Mouse (Mus musculus) intestine, postnatal 0 days (tissue): Measurements from ENCODE around the gene Ecsit. TPM values are rescaled to one million over a fixed set of nuclear protein-coding genes. Genes with fewer than 3 reads are reported as not detected.

Source experiments
- ATAC-seq: fragments of 200-750 bp; cut with Nextera tagmentation; 2 replicates; pipeline ENCODE4 v1.8.0; 2017; ENCODE audit warnings: mild to moderate bottlenecking, moderate TSS enrichment, moderate library complexity
- H3K27ac ChIP-seq: fragments of 300-500 bp; sonication (generic); 2 replicates; pipeline ENCODE4 v1.5.1; 2014; ENCODE audit warnings: mild to moderate bottlenecking, low read depth, low read length, moderate library complexity
- H3K27me3 ChIP-seq: fragments of 300-500 bp; sonication (generic); replicated peaks from 2 replicates; pipeline ENCODE4 v1.6.1; 2014; ENCODE audit warnings: low read length, mixed read lengths; ENCODE audit not compliant: control insufficient read depth, insufficient read depth
- H3K36me3 ChIP-seq: fragments of 300-500 bp; sonication (generic); 2 replicates; pipeline ENCODE4 v1.6.1; 2014; ENCODE audit warnings: mild to moderate bottlenecking, moderate library complexity; ENCODE audit not compliant: control insufficient read depth, insufficient read depth
- H3K4me1 ChIP-seq: fragments of 300-500 bp; sonication (generic); replicated peaks from 2 replicates; pipeline ENCODE4 v1.6.1; 2014; ENCODE audit warnings: antibody characterized with exemption, low read length, mixed read lengths; ENCODE audit not compliant: control insufficient read depth, insufficient read depth
- H3K4me2 ChIP-seq: fragments of 300-500 bp; sonication (generic); replicated peaks from 2 replicates; pipeline ENCODE4 v1.6.1; 2014; ENCODE audit warnings: low read depth, mild to moderate bottlenecking, moderate library complexity
- H3K4me3 ChIP-seq: fragments of 300-500 bp; sonication (generic); 2 replicates; pipeline ENCODE4 v1.5.1; 2014; ENCODE audit warnings: low read depth, low read length
- H3K9ac ChIP-seq: fragments of 300-500 bp; sonication (generic); 2 replicates; pipeline ENCODE4 v1.6.1; 2014; ENCODE audit warnings: mild to moderate bottlenecking, low read depth, low read length
- H3K9me3 ChIP-seq: fragments of 300-500 bp; sonication (generic); 2 replicates; pipeline ENCODE4 v1.6.1; 2016; ENCODE audit warnings: mixed run types; ENCODE audit not compliant: control insufficient read depth
- CTCF ChIP-seq: sonication (generic); IDR thresholded peaks from 2 replicates; pipeline ENCODE4 v1.5.1; 2016; ENCODE audit warnings: low read depth, mild to moderate bottlenecking, control low read depth, antibody characterized with exemption, moderate library complexity
- WGBS: fragments of 180-500 bp; shearing (Covaris S2); extraction: QIAGEN DNeasy Blood & Tissue Kit; methylation state at CpG from one replicate; pipeline ENCODE4 v1.1.7; 2014; 5-methylcytosine and 5-hydroxymethylcytosine counted together
- polyA plus RNA-seq: library from polyadenylated mRNA; unstranded; fragments of >200 nt; fragmentation: Nextera tagmentation; extraction: Ambion mirVana; gene quantifications from 2 replicates; pipeline ENCODE4 v1.2.1, GENCODE M21; 2015

Ecsit gene
- polyA plus RNA-seq, 1 experiment from 2014 or later = 23.8 TPM

GRCm38 (mm10) chr9:22124169-22124568 is 38.9 kb upstream of the Ecsit start:
- Histone ChIP-seq H3K9me3 (no peaks in the 10 kb centered on the region), H3K4me2 (no peak overlapping the region), H3K4me1 (no peaks in the 10 kb centered on the region), H3K4me3 (no peak overlapping the region), H3K27ac (no peak overlapping the region), H3K9ac (no peak overlapping the region), H3K36me3 (no peaks in the 10 kb centered on the region; the same call in 1 of the 2 replicates), H3K27me3 (no peaks in the 10 kb centered on the region)
- 91% methylated on average over 3 of the region's 3 CpGs for WGBS
- ATAC-seq = no peak
- TF ChIP-seq CTCF = no peak

DNA sequence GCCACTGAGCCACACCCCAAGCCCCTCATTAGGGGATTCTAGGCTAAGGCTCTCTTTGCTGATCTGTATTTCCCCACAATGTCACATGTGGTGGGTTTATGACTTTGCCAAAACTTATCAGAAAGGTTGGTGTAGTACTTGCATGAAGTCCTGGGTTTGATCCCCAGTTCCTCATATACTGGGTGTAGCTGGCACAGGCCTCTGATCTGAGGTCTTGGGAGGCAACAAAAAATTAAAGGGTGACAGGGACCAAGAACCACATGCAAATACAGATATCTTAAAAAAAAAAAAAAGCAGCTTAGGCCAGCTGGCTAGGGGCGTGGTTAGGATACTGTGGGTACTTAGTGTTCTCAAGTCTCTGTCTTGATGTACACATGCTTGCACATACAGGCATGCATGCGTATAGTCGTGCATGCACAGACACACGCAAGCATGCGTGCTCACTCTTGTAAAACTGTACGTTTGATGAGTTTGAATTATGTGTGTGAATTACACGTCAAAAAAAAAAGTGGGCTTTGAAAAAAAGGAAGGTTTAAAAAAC is 37.9 kb upstream of the Ecsit start:
- H3K36me3 ChIP-seq = no peaks in the 10 kb centered on the region; the same call in 1 of the 2 replicates
- H3K27me3 ChIP-seq = no peaks in the 10 kb centered on the region
- WGBS = 82% methylated on average over 7 of the region's 7 CpGs
- no peak for TF ChIP-seq CTCF
- no peak overlapping the region for H3K4me2 ChIP-seq
- no peak overlapping the region for H3K9ac ChIP-seq
- H3K9me3 ChIP-seq = no peaks in the 10 kb centered on the region
- H3K4me3 ChIP-seq = no peak overlapping the region
- no peak overlapping the region for H3K27ac ChIP-seq
- no peaks in the 10 kb centered on the region for H3K4me1 ChIP-seq
- no peak for ATAC-seq

- Histone ChIP-seq H3K4me1 (no peaks in the 10 kb centered on the region), H3K36me3 (no peaks in the 10 kb centered on the region), H3K9me3 (no peaks in the 10 kb centered on the region), H3K4me2 (no peak overlapping the region), H3K9ac (no peak overlapping the region), H3K27ac (no peak overlapping the region), H3K27me3 (no peaks in the 10 kb centered on the region), H3K4me3 (no peak overlapping the region)
- ATAC-seq = no peak
- no peak for TF ChIP-seq CTCF
- WGBS = 72% methylated on average over 3 of the region's 3 CpGs
These were observed 36.8 kb upstream of the Ecsit start for GRCm38 (mm10) chr9:22122005-22122404.

GRCm38 (mm10) chr9:22121545-22121944 is 36.3 kb upstream of the Ecsit start:
- no peak overlapping the region for H3K27ac ChIP-seq
- no peak overlapping the region for H3K9ac ChIP-seq
- H3K4me3 ChIP-seq = no peak overlapping the region
- no peak for TF ChIP-seq CTCF
- H3K4me1 ChIP-seq = no peaks in the 10 kb centered on the region
- no peaks in the 10 kb centered on the region for H3K27me3 ChIP-seq
- no peak for ATAC-seq
- H3K4me2 ChIP-seq = no peak overlapping the region
- H3K36me3 ChIP-seq = no peaks in the 10 kb centered on the region
- no peaks in the 10 kb centered on the region for H3K9me3 ChIP-seq

DNA sequence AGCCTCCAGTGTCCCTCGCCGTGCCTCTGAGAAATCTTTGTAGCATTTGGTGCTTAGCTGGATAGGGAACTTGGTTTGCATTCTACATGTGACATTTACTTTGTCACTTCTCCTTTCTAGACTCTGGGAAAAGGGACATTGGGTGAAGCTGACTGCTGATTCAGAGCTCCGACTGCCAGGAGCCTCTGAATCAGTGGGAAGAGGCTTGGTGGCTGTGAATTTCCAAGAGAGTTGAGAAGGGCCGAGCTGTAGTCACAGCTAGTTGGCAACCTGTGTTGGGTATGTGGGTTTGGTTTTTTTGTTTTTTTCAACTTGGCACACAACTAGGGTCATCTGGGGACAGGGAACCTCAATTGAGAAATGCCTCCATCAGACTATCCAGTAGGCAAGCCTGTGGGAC is 34.3 kb upstream of the Ecsit start:
- Histone ChIP-seq H3K9ac (no peak overlapping the region), H3K9me3 (no peaks in the 10 kb centered on the region), H3K36me3 (no peaks in the 10 kb centered on the region), H3K27me3 (no peaks in the 10 kb centered on the region), H3K4me3 (no peak overlapping the region), H3K4me2 (no peak overlapping the region), H3K4me1 (0 out of 2 replicates have a peak, but pooled peaks cover 4% of the 10 kb centered on the region), H3K27ac (no peak overlapping the region)
- WGBS = 92% methylated on average over 4 of the region's 4 CpGs
- no peak for ATAC-seq
- no peak for TF ChIP-seq CTCF

DNA sequence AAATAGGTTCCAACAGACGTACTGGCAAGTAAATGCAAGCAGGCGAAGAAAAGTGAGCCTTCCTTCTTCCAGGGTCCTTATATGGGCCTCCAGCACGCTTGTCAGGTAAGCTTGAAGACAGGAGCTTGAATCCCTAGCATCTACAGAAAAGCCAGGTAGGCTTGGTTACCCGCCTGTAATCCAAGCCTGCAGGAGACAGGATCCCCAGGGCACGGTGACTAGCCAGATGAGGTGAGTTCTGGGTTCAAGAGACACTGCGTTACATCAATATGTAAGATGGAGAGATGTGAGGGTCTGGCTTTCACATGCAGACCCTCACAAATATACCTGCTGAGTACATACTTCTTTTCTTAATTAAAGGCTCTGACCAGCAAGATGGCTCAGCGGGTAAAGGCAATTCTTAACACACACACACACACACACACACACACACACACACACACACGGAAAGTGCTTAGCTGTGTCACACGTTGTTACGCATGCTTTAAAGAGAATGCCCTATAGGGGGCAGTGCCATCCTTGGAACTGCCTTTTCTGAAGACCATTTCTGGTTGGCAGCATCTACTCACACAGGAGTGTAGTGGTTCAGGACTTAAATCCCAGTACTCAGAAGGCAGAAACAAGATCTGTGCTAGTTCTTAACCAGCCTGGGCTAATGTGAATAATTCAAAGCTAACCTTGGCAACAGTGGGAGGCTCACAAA is 32.7 kb upstream of the Ecsit start:
- ATAC-seq = no peak
- Histone ChIP-seq H3K9ac (no peak overlapping the region), H3K27ac (no peak overlapping the region), H3K27me3 (no peaks in the 10 kb centered on the region), H3K4me3 (no peak overlapping the region), H3K36me3 (peaks cover 9% of the 10 kb centered on the region; the same call in 1 of the 2 replicates), H3K4me2 (peak overlapping the region; percentile 87), H3K9me3 (no peaks in the 10 kb centered on the region), H3K4me1 (0 out of 2 replicates have a peak, but pooled peaks cover 4% of the 10 kb centered on the region)
- TF ChIP-seq CTCF = peak; percentile 86
- 41% methylated on average over 10 of the region's 10 CpGs for WGBS
